Mouse (Mus musculus): Measurements from ENCODE around the gene Wdr63. TPM values are rescaled to one million over a fixed set of nuclear protein-coding genes. Genes with fewer than 3 reads are reported as not detected.
A peak's percentile ranks its signal among the peaks of the same experiment; 100 is the strongest.

Gene Wdr63
- polyA plus RNA-seq, 1 experiment from 2014 or later = 0.21 TPM

GRCm38 (mm10) chr3:146127205-146127604 is 19.3 kb upstream of the Wdr63 start:
- H3K27me3 ChIP-seq (ENCODE audit: insufficient read depth, low read length) = no peaks in the 10 kb centered on the region
- ATAC-seq (replicated peaks; ENCODE audit: low FRiP score, low read depth) (no peak), DNase-seq (ENCODE audit: low spot score) (no peak)
- 65% methylated on average over 6 of the region's 6 CpGs for WGBS
- no peak for TF ChIP-seq CTCF (IDR thresholded peaks at IDR 0.05; ENCODE audit: low read depth)
- H3K4me3 ChIP-seq (replicated peaks; ENCODE audit: low read depth, low read length) = no peak overlapping the region
- H3K27ac ChIP-seq = no peak overlapping the region
- H3K4me1 ChIP-seq (replicated peaks; ENCODE audit: insufficient read depth, low read length) = no peaks in the 10 kb centered on the region
- no peak overlapping the region for H3K9ac ChIP-seq (ENCODE audit: low read depth, low read length)
- H3K4me2 ChIP-seq (ENCODE audit: low read length) = no peak overlapping the region
- H3K36me3 ChIP-seq (ENCODE audit: insufficient read depth, low read length) = no peaks in the 10 kb centered on the region
- H3K9me3 ChIP-seq (replicated peaks; ENCODE audit: low read length) = no peaks in the 10 kb centered on the region

DNA sequence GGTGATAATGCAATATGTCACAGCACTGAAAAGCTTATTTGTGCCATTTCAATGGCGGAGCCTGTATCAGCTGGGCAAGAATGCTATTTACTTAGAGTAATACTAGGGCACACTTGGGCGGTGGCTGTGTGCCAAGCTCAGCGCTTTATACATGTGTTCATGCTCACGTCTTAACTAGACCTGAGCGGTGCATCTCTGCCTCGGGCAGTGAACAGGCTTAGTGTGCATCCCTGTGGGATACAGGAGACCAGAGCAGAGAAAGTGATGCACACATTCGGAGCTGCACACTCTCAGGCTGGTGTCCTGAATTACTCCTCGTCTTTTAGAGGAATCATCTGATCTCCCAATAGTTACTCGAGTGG is 15.5 kb upstream of the Wdr63 start:
- Histone ChIP-seq H3K4me1 (replicated peaks; ENCODE audit: insufficient read depth, low read length) (no peaks in the 10 kb centered on the region), H3K4me2 (ENCODE audit: low read length) (no peak overlapping the region), H3K36me3 (ENCODE audit: insufficient read depth, low read length) (no peaks in the 10 kb centered on the region), H3K27me3 (ENCODE audit: insufficient read depth, low read length) (no peaks in the 10 kb centered on the region), H3K4me3 (replicated peaks; ENCODE audit: low read depth, low read length) (no peak overlapping the region), H3K9ac (ENCODE audit: low read depth, low read length) (no peak overlapping the region), H3K9me3 (replicated peaks; ENCODE audit: low read length) (no peaks in the 10 kb centered on the region), H3K27ac (no peak overlapping the region)
- TF ChIP-seq CTCF (IDR thresholded peaks at IDR 0.05; ENCODE audit: low read depth) = no peak
- ATAC-seq (replicated peaks; ENCODE audit: low FRiP score, low read depth) = no peak
- 81% methylated on average over 9 of the region's 9 CpGs for WGBS
- DNase-seq (ENCODE audit: low spot score) = no peak

- Histone ChIP-seq H3K9me3 (replicated peaks; ENCODE audit: low read length) (no peaks in the 10 kb centered on the region), H3K36me3 (ENCODE audit: insufficient read depth, low read length) (no peaks in the 10 kb centered on the region), H3K4me1 (replicated peaks; ENCODE audit: insufficient read depth, low read length) (no peaks in the 10 kb centered on the region), H3K9ac (ENCODE audit: low read depth, low read length) (no peak overlapping the region), H3K4me3 (replicated peaks; ENCODE audit: low read depth, low read length) (no peak overlapping the region), H3K27ac (no peak overlapping the region), H3K4me2 (ENCODE audit: low read length) (no peak overlapping the region), H3K27me3 (ENCODE audit: insufficient read depth, low read length) (no peaks in the 10 kb centered on the region)
- TF ChIP-seq CTCF (IDR thresholded peaks at IDR 0.05; ENCODE audit: low read depth) = no peak
- 83% methylated on average over 8 of the region's 8 CpGs for WGBS
- ATAC-seq (replicated peaks; ENCODE audit: low FRiP score, low read depth) (no peak), DNase-seq (ENCODE audit: low spot score) (no peak)
Measured at GRCm38 (mm10) chr3:146122807-146123463, 15.0 kb upstream of the Wdr63 start.

DNA sequence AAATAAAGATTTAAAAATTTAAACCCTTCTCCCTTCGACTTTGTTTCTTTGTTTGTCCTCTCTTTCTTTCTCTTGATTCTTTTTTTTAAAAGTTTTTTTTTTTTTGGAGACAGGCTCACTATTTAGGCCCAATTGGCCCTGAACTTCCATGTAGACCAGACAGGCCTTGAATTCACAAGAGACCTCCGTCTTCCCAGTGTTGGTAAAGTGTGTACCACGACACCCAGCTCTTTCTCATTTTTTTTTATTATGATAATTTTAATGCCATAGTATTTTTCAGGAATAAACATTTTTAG is 14.1 kb upstream of the Wdr63 start:
- DNase-seq (ENCODE audit: low spot score) (no peak), ATAC-seq (replicated peaks; ENCODE audit: low FRiP score, low read depth) (no peak)
- Histone ChIP-seq H3K9me3 (replicated peaks; ENCODE audit: low read length) (no peaks in the 10 kb centered on the region), H3K27ac (no peak overlapping the region), H3K9ac (ENCODE audit: low read depth, low read length) (no peak overlapping the region), H3K27me3 (ENCODE audit: insufficient read depth, low read length) (no peaks in the 10 kb centered on the region; the same call in 1 of the 2 replicates), H3K4me3 (replicated peaks; ENCODE audit: low read depth, low read length) (no peak overlapping the region), H3K4me1 (replicated peaks; ENCODE audit: insufficient read depth, low read length) (peaks cover 6% of the 10 kb centered on the region; the same call in 1 of the 2 replicates), H3K36me3 (ENCODE audit: insufficient read depth, low read length) (no peaks in the 10 kb centered on the region), H3K4me2 (ENCODE audit: low read length) (0 out of 2 replicates have a peak overlapping the region, but pooled peaks have one; percentile 41)
- no peak for TF ChIP-seq CTCF (IDR thresholded peaks at IDR 0.05; ENCODE audit: low read depth)
- 61% methylated on average over 3 of the region's 3 CpGs for WGBS

DNA sequence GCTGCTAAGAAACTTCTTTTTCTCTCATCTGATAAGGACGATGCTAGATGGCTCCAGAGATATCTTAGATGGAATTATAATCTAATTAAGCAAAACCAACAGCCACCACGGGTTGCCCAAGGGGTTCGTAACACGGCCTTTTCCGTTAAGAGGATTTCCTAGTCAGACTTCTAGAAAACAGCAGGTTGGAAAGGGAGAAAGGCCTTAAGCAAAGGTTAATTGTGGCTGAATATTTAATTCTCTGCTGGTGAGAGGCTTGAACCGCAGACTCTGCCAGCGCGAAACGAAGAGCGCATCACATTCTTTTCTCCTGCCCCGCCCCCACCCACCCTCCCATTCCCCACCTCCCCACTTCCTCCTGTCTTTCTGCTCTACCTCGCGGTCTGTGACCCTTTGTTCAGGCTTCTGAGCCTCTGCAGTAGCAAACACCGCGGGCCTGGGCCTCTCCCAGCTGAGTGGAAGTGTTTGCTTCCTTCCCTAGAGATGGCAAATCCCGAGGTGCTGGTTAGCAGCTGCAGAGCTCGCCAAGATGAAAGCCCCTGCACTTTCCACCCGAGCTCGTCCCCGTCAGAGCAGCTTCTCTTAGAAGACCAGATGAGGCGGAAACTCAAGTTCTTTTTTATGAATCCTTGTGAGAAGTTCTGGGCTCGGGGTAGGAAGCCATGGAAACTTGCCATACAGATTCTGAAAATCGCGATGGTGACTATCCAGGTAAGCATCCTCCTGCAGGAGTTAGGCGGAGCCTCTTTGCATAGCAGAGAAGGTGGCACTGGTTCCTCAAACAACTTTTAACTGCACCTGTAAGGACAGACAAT is 13.6 kb upstream of the Wdr63 start:
- H3K9ac ChIP-seq (ENCODE audit: low read depth, low read length) = 0 out of 2 replicates have a peak overlapping the region, but pooled peaks have one; percentile 27
- H3K27ac ChIP-seq = no peak overlapping the region
- peaks cover 3% of the 10 kb centered on the region; the same call in 1 of the 2 replicates for H3K27me3 ChIP-seq (ENCODE audit: insufficient read depth, low read length)
- no peaks in the 10 kb centered on the region for H3K9me3 ChIP-seq (replicated peaks; ENCODE audit: low read length)
- peak; percentile 44 for DNase-seq (ENCODE audit: low spot score)
- H3K4me2 ChIP-seq (ENCODE audit: low read length) = peak overlapping the region; percentile 41
- no peak for TF ChIP-seq CTCF (IDR thresholded peaks at IDR 0.05; ENCODE audit: low read depth)
- no peak overlapping the region for H3K4me3 ChIP-seq (replicated peaks; ENCODE audit: low read depth, low read length)
- 11% methylated on average over 24 of the region's 25 CpGs for WGBS
- ATAC-seq (replicated peaks; ENCODE audit: low FRiP score, low read depth) = no peak
- no peaks in the 10 kb centered on the region for H3K36me3 ChIP-seq (ENCODE audit: insufficient read depth, low read length)
- H3K4me1 ChIP-seq (replicated peaks; ENCODE audit: insufficient read depth, low read length) = peaks cover 6% of the 10 kb centered on the region; the same call in 1 of the 2 replicates

DNA sequence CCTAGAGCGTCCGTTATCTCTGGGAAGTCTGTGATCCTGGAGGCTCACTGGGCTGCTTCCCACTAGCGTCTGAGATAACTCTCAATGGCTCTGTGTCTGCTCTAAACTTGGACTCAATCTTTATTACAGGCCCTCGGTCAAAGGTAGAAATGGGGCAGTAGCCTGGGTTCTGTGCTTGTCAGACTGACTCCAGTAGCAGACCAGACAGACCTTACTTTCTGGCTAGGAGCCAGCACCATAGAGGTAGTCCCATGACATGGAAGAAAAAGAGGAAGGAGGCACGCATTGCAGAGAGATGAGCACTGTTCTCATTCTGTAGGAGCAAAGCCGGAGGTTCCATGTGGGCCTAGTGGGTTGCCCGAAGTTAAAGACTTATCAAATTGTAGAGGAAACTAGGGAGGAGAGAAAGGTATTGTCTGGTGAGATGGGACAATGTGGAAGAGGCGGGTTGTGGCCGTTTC is 10.1 kb upstream of the Wdr63 start:
- H3K4me1 ChIP-seq (replicated peaks; ENCODE audit: insufficient read depth, low read length) = peaks cover 6% of the 10 kb centered on the region; the same call in 1 of the 2 replicates
- H3K4me3 ChIP-seq (replicated peaks; ENCODE audit: low read depth, low read length) = peak overlapping the region; percentile 31
- 58% methylated on average over 9 of the region's 9 CpGs for WGBS
- H3K27ac ChIP-seq = no peak overlapping the region
- ATAC-seq (replicated peaks; ENCODE audit: low FRiP score, low read depth) (no peak), DNase-seq (ENCODE audit: low spot score) (no peak)
- 0 out of 2 replicates have a peak overlapping the region, but pooled peaks have one; percentile 18 for H3K9ac ChIP-seq (ENCODE audit: low read depth, low read length)
- H3K4me2 ChIP-seq (ENCODE audit: low read length) = peak overlapping the region; percentile 57
- TF ChIP-seq CTCF (IDR thresholded peaks at IDR 0.05; ENCODE audit: low read depth) = no peak
- H3K9me3 ChIP-seq (replicated peaks; ENCODE audit: low read length) = no peaks in the 10 kb centered on the region
- no peaks in the 10 kb centered on the region for H3K36me3 ChIP-seq (ENCODE audit: insufficient read depth, low read length)
- H3K27me3 ChIP-seq (ENCODE audit: insufficient read depth, low read length) = peaks cover 3% of the 10 kb centered on the region; the same call in 1 of the 2 replicates
